Mouse (Mus musculus) ES-E14 (cell line): ENCODE measurements around the gene Aire. TPM values are rescaled to one million over a fixed set of nuclear protein-coding genes. Genes with fewer than 3 reads are reported as not detected.

ENCODE experiments used
- DNase-seq: peaks from one replicate; pipeline ENCODE4 v3.0.0-alpha.2; 2013; ENCODE audit warnings: low read depth, low spot score
- H3K27ac ChIP-seq: 2 replicates; pipeline ENCODE4 v1.5.1; 2012; ENCODE audit warnings: low read depth, mild to moderate bottlenecking, low read length, moderate library complexity, mixed read lengths; ENCODE audit not compliant: poor library complexity, insufficient read depth, severe bottlenecking
- H3K36me3 ChIP-seq: 2 replicates; pipeline ENCODE4 v1.6.1; 2012; ENCODE audit warnings: mild to moderate bottlenecking, low read length, moderate library complexity, mixed read lengths; ENCODE audit not compliant: control insufficient read depth, poor library complexity, insufficient read depth, severe bottlenecking
- H3K4me1 ChIP-seq, 2 experiments: fragments of 150-350 bp in 1 of 2; sonication (generic) in 1 of 2; 2 replicates each; pipeline ENCODE4 v1.6.1; 2012; ENCODE audit warnings: low read length in 2 of 2, mild to moderate bottlenecking in 1 of 2, mixed read lengths in 1 of 2; ENCODE audit not compliant: control insufficient read depth in 2 of 2, insufficient read depth in 2 of 2, poor library complexity in 1 of 2
- H3K4me3 ChIP-seq, 2 experiments: fragments of 150-350 bp in 1 of 2; sonication (generic) in 1 of 2; 2 replicates each; pipeline ENCODE4 v1.5.1; 2012; ENCODE audit warnings: low read length in 2 of 2, low read depth in 1 of 2, mild to moderate bottlenecking in 1 of 2, mixed read lengths in 1 of 2; ENCODE audit not compliant: insufficient read depth in 1 of 2, poor library complexity in 1 of 2, severe bottlenecking in 1 of 2
- H3K9ac ChIP-seq: 2 replicates; pipeline ENCODE4 v1.6.1; 2012; ENCODE audit warnings: low read depth, mild to moderate bottlenecking, low read length, mixed read lengths; ENCODE audit not compliant: poor library complexity, insufficient read depth, severe bottlenecking
- H3K9me3 ChIP-seq: fragments of 150-350 bp; sonication (generic); 2 replicates; pipeline ENCODE4 v1.6.1; 2012; ENCODE audit warnings: low read depth, mild to moderate bottlenecking, low read length; ENCODE audit not compliant: control insufficient read depth, insufficient read depth
- CHD2 ChIP-seq: IDR thresholded peaks from 2 replicates; pipeline ENCODE4 v1.6.1; 2014; ENCODE audit warnings: mild to moderate bottlenecking, low read depth, low read length, inconsistent platforms
- HCFC1 ChIP-seq: IDR thresholded peaks from 2 replicates; pipeline ENCODE4 v1.6.1; 2012; ENCODE audit warnings: low read length, inconsistent platforms, borderline replicate concordance; ENCODE audit not compliant: insufficient read depth
- MAFK ChIP-seq: IDR thresholded peaks from 2 replicates; pipeline ENCODE4 v1.6.1; 2014; ENCODE audit warnings: mild to moderate bottlenecking, low read depth, low read length, inconsistent platforms; ENCODE audit not compliant: insufficient read depth
- ZC3H11A ChIP-seq: IDR thresholded peaks from 2 replicates; pipeline ENCODE4 v1.6.1; 2012; ENCODE audit warnings: low read depth, mild to moderate bottlenecking, inconsistent platforms, low read length, borderline replicate concordance
- ZNF384 ChIP-seq: IDR thresholded peaks from 2 replicates; pipeline ENCODE4 v1.6.1; 2012; ENCODE audit warnings: low read depth, low read length, inconsistent platforms
- in situ Hi-C, 2 experiments: fragments of 600-800 bp; cut with MboI; formaldehyde crosslinking; loops; one replicate each; pipeline ENCODE4 v1.15.1; 2025; ENCODE audit warnings: low sequenced_read_pairs in 2 of 2, inconsistent platforms in 1 of 2; ENCODE audit not compliant: unreplicated experiment in 2 of 2
- total RNA-seq: library from RNA; depleted of rRNA; stranded (reverse); fragments of 300-350 nt; gene quantifications from 2 replicates; pipeline ENCODE4 v1.2.3, GENCODE M21; 2012

Aire gene
- total RNA-seq, 1 experiment, result 68.3 TPM

DNA sequence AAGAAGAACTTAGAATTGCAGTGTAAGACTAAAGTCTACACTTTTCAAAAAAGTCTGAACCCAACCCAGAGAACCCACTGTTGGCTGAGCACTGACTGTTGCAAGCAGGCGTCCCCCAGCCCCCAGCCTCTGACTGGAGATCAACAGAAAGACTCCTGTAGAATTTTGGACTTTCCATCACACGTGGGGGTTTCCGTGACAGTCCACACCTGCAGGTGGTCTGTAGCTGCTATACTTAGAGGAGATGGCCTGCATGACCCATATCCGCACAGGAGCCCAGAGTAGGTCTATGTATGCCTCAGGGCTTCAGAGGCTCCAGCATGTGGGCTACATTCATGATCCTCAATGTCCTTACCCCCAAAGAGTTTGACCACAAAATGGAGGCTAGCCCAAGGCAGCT, 3.0 kb upstream of the Aire start:
- in situ Hi-C loops, result no loop called here
- no peaks in the 10 kb centered on the region for H3K9me3 ChIP-seq
- H3K27ac ChIP-seq, result peak overlapping the region; percentile 82
- DNase-seq, result no peak
- TF ChIP-seq MAFK (no peak), CHD2 (no peak), HCFC1 (no peak), ZC3H11A (no peak)
- H3K4me3 ChIP-seq, result no peak overlapping the region
- peaks cover 6 to 36% of the 10 kb centered on the region in 2 experiments; a peak in 3 of 4 replicates for H3K4me1 ChIP-seq
- peaks cover 7% of the 10 kb centered on the region; the same call in 1 of the 2 replicates for H3K36me3 ChIP-seq
- no peak overlapping the region for H3K9ac ChIP-seq

DNA sequence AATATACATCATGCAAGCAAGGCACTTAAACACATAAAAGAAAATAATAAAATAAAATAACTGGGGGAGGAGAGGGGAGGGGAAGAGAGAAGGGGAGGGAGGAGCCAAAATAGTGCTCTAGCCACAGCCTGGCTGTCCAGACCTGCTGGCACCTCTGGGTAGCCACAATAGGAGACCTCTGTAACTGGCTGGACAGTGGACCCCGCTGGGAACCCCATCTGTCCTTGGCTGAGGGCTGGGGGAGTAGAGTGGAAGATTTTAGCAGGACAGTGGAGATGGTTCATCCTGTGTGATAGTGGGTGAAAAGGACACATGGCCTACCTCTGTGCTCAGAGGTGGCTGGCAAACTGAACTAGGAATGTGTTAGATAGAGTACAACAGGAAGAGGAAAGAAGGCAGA, 1.1 kb upstream of the Aire start:
- peaks cover 6 to 39% of the 10 kb centered on the region in 2 experiments; a peak in 3 of 4 replicates for H3K4me1 ChIP-seq
- H3K9ac ChIP-seq, result no peak overlapping the region
- DNase-seq, result no peak
- no peak overlapping the region for H3K27ac ChIP-seq
- H3K4me3 ChIP-seq, result no peak overlapping the region
- H3K9me3 ChIP-seq, result no peaks in the 10 kb centered on the region
- in situ Hi-C loops, result no loop called here
- TF ChIP-seq MAFK (no peak), HCFC1 (no peak), ZNF384 (no peak), ZC3H11A (no peak), CHD2 (no peak)
- no peaks in the 10 kb centered on the region; the same call in 1 of the 2 replicates for H3K36me3 ChIP-seq

DNA sequence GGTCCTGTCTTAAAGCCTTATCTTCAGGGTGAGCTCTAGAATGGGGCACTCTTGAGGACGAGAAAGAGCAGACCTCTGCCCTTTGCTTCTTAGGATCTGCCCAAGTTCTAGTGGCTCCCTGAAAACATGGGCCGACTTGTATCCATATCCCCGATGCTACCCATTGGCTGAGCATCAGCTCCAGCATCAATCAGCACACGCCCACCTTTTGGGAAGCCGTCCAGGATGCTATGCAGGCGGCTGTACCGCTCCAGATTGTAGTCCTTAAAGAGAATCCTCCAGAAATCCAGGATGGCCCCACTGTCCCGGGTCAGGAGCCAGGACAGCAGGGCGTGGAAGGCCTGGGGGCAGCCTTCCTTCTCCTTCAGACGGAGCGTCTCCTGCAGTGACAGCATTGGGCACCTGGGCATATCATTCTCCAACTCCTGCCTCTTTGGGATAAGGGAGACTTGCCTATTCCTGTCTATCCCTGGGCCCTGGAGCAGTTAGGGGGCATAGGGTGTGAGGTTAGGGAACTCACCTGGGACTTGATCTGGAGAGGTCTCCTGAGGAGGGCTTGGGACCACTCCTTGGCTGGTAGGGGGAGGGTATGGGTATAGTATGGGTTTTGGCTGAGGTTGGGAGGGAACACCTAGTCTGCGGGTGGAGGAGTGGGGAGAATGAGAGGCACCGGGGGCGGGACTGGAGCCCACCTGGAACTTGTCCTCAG, 559 bp downstream of the Aire start:
- Histone ChIP-seq H3K27ac (no peak overlapping the region), H3K4me1 (peaks cover 5 to 41% of the 10 kb centered on the region in 2 experiments; a peak in 3 of 4 replicates), H3K9me3 (no peaks in the 10 kb centered on the region), H3K9ac (0 out of 2 replicates have a peak overlapping the region, but pooled peaks have one; percentile 8), H3K36me3 (no peaks in the 10 kb centered on the region; the same call in 1 of the 2 replicates), H3K4me3 (peak overlapping the region; percentile 34 to 50; a peak in 3 of 4 replicates)
- DNase-seq, result no peak
- in situ Hi-C loops, result no loop called here
- no peak for TF ChIP-seq ZC3H11A
- no peak for TF ChIP-seq MAFK
- no peak for TF ChIP-seq ZNF384
- TF ChIP-seq CHD2, result no peak
- TF ChIP-seq HCFC1, result no peak

DNA sequence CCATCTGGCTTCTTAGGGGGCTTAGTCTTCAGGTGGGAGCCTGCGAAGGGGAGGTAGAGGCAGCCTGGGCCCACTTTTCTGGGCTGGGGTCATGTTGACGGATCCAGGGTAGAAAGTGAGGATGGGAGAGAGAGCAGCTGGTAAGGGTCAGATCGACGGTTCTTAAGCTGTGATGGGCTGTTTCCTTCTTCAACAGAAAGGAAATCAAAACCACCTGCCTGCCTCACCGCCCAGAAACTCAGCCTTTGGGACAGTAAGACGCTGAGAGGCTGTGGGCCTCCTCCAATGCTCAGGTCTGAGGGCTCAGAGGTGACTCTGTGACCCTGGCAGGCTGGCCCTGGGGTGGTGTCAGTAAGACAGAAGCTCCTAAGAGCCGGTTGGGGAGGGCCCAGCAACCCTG, 1.3 kb downstream of the Aire start:
- H3K4me1 ChIP-seq, result peaks cover 3 to 42% of the 10 kb centered on the region in 2 experiments; a peak in 3 of 4 replicates
- DNase-seq, result no peak
- H3K27ac ChIP-seq, result no peak overlapping the region
- no peak overlapping the region; the same call in 1 of the 2 replicates for H3K9ac ChIP-seq
- TF ChIP-seq CHD2 (no peak), ZC3H11A (no peak), MAFK (no peak)
- no peaks in the 10 kb centered on the region; the same call in 1 of the 2 replicates for H3K36me3 ChIP-seq
- H3K4me3 ChIP-seq, result no peak overlapping the region; a peak in 1 of 4 replicates
- in situ Hi-C loops, result no loop called here
- H3K9me3 ChIP-seq, result no peaks in the 10 kb centered on the region
